23 mouse cellular contexts compared by ENCODE assay signal in the genomic region with DNA sequence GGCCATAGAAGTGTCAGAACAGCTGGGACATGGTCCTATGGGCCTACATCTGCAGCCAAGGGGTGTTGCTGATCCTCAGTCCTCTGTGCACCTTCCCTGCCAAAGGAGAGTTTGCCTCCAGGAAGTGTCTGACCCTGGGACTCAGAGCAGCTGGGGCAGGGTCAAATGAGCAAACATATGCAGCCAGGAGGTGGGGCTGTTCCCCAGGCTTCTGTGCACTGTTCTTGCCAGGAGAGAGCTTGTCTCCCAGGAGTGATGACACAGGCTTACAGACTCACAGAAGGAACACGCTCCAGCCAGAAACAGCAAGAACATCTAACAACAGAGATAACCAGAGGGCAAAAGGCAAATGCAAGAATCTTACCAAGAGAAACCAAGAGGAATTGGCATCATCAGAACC.
DNase-seq lines count a peak whose midpoint lies in the region; ATAC-seq and TF ChIP-seq lines count a peak whose summit lies in the region.
"Had no signal": no experiment of that assay in that cellular context is flagged by ENCODE, and none has a peak within 500 bp of the region (broad histone marks: within the 10 kb centered on the region; RNA-seq: fewer than 3 reads in every experiment).

No protein-coding gene starts in this region.

- H3K9me3 ChIP-seq in heart, postnatal 0 days (replicated peaks; ENCODE audit: control insufficient read depth, low read length) = no peaks in the 10 kb centered on the region
- H3K9me3 ChIP-seq: forebrain, embryonic 10.5 days; limb, embryonic 15.5 days; neural tube, embryonic 13.5 days had no signal

- H3K9ac ChIP-seq in heart, postnatal 0 days (replicated peaks; ENCODE audit: low read depth, low read length) = no peak overlapping the region
- H3K9ac ChIP-seq: limb, embryonic 15.5 days; liver, embryonic 14.5 days; lung, embryonic 14.5 days; neural tube, embryonic 13.5 days had no signal

- DNase-seq in heart, postnatal 0 days (ENCODE audit: low spot score) = no peak
- DNase-seq in heart, postnatal 36 days = no peak
- DNase-seq in left cerebral cortex, postnatal 4 days = peak; percentile 13
- no peak for DNase-seq in left cerebral cortex, adult 18-20 months (ENCODE audit: low spot score in 2 of 2)
- peak; percentile 30 for DNase-seq in embryo, embryonic 10.5 days (ENCODE audit: low spot score)
- DNase-seq in left cerebral cortex, adult 8-10 months (ENCODE audit: low spot score in 2 of 2) = no peak
- DNase-seq in lung, postnatal 4 days = no peak
- DNase-seq: cerebellum, adult 18-20 months; cerebellum, postnatal 25 days; lung, embryonic 14.5 days; lung, postnatal 36 days; retina, postnatal 1 day; right cerebral cortex, postnatal 25 days; spleen, adult 18-20 months; thymus, postnatal 14 days had no signal

- TF ChIP-seq CTCF in heart, postnatal 0 days (IDR thresholded peaks at IDR 0.05; ENCODE audit: low read depth) = peak; percentile 36

- intact Hi-C loops in heart, postnatal 36 days (cut with DNase I) = no loop called here
- intact Hi-C loops in left cerebral cortex, postnatal 4 days (cut with DNase I) = no loop called here

- H3K27me3 ChIP-seq in heart, postnatal 0 days (ENCODE audit: control insufficient read depth, insufficient read depth, low read length) = no peaks in the 10 kb centered on the region
- H3K27me3 ChIP-seq: limb, embryonic 15.5 days; neural tube, embryonic 13.5 days had no signal

- H3K27ac ChIP-seq in heart, postnatal 0 days (ENCODE audit: low read depth) = no peak overlapping the region
- H3K27ac ChIP-seq: forebrain, embryonic 10.5 days; limb, embryonic 15.5 days; liver, embryonic 14.5 days; neural tube, embryonic 13.5 days had no signal

- TF ChIP-seq EP300 in heart, postnatal 0 days (IDR thresholded peaks at IDR 0.05; ENCODE audit: low read depth) = no peak

- H3K36me3 ChIP-seq in heart, postnatal 0 days (replicated peaks; ENCODE audit: control insufficient read depth, insufficient read depth, low read length) = no peaks in the 10 kb centered on the region
- H3K36me3 ChIP-seq: forebrain, embryonic 10.5 days; limb, embryonic 15.5 days; neural tube, embryonic 13.5 days had no signal

- no peaks in the 10 kb centered on the region for H3K4me1 ChIP-seq in heart, postnatal 0 days (ENCODE audit: control insufficient read depth, insufficient read depth)
- H3K4me1 ChIP-seq: forebrain, embryonic 10.5 days; limb, embryonic 15.5 days; neural tube, embryonic 13.5 days had no signal

- no peak overlapping the region for H3K4me3 ChIP-seq in heart, postnatal 0 days (ENCODE audit: low read depth, low read length)
- H3K4me3 ChIP-seq: forebrain, embryonic 10.5 days; limb, embryonic 15.5 days; myocyte; neural tube, embryonic 13.5 days had no signal

- WGBS in heart, postnatal 0 days = 41% methylated on average over 1 of the region's 1 CpGs

- ATAC-seq in heart, postnatal 0 days (ENCODE audit: insufficient read depth, low read depth) = no peak; the same call in 1 of the 2 replicates
- ATAC-seq: hindbrain, embryonic 16.5 days; intestine, embryonic 16.5 days; midbrain, embryonic 16.5 days had no signal

- no peak overlapping the region for H3K4me2 ChIP-seq in heart, postnatal 0 days (ENCODE audit: low read depth, low read length)
- H3K4me2 ChIP-seq: limb, embryonic 15.5 days; lung, embryonic 14.5 days; neural tube, embryonic 13.5 days had no signal

Comparison
In these comparisons a context has a peak if more than half of its experiments do, and no peak if none do; other contexts are left out.
1. DNase-seq: peak in left cerebral cortex, postnatal 4 days (single experiment) and embryo, embryonic 10.5 days (single experiment); none in heart, postnatal 0 days (single experiment), heart, postnatal 36 days (0 of 2), left cerebral cortex, adult 18-20 months (0 of 2), left cerebral cortex, adult 8-10 months (0 of 2) and lung, postnatal 4 days (0 of 2).